Mouse (Mus musculus): ENCODE measurements around the gene Maml3. TPM values are rescaled to one million over a fixed set of nuclear protein-coding genes. Genes with fewer than 3 reads are reported as not detected.

Gene Maml3
- polyA plus RNA-seq, 1 experiment = not detected

DNA sequence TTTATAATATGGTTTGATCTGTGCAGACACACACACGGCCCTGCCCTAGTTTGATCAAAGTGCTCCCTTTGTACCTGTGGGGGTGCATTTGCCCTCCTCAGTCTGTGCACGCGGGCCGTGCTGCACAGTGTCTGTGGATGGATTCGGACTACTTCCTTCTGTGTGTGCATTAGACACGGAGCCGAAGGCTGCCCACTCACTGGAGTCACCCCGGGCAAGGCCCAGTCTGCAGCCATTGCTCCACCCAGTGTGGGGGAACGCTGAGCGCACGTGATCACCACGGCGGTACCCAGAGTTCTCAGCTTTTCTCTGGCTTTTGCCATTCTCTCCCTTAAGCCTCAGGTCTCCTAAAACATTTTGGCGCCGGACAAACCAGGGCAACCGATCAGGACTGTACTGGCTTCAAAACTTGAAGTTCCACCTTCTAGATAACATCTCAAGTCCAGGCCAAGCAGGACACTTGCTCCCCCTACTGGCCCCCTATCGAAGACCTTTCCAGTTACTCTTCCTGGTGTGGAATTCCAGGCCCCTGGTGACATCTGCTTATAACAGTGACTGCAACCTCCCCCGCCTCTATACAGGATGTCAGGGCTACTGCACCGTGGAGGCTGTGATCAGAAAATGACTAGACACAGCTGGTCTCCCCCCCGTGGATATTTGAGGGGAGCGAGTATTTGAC is 431.3 kb downstream of the Maml3 start:
- Histone ChIP-seq H3K27ac (ENCODE audit: insufficient read depth, low read depth, low read length) (no peak overlapping the region), H3K4me3 (ENCODE audit: insufficient read depth, low read depth, low read length) (no peak overlapping the region), H3K4me1 (ENCODE audit: control insufficient read depth, insufficient read depth, low read length) (no peaks in the 10 kb centered on the region)
- TF ChIP-seq CTCF (IDR thresholded peaks at IDR 0.05; ENCODE audit: insufficient read depth, low read depth, low read length) (no peak), POLR2A (IDR thresholded peaks at IDR 0.05; ENCODE audit: insufficient read depth, low read depth, low read length) (no peak)
- 80% methylated on average over 21 of the region's 21 CpGs for WGBS

DNA sequence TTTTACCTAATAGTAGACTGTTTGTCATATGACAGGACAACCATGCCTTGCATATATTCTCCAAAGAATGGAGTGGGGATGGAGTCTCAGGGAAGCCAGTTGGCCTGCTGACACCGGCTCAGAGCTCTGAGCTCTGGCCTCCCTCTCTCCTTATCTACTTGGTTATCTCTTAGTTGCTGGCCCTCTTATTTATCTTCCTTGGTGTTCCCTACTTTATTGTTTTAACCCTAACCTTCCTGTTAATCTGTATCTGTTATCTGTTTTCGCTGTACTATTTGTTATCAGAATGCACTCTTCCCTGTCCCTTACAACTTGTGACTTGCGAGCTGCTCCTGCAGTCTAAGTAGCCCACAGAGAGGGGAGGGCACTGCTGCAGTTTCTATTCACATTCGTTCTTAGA is 432.2 kb downstream of the Maml3 start:
- Histone ChIP-seq H3K4me3 (ENCODE audit: insufficient read depth, low read depth, low read length) (no peak overlapping the region), H3K4me1 (ENCODE audit: control insufficient read depth, insufficient read depth, low read length) (no peaks in the 10 kb centered on the region), H3K27ac (ENCODE audit: insufficient read depth, low read depth, low read length) (no peak overlapping the region)
- no peak for TF ChIP-seq CTCF (IDR thresholded peaks at IDR 0.05; ENCODE audit: insufficient read depth, low read depth, low read length)
- TF ChIP-seq POLR2A (IDR thresholded peaks at IDR 0.05; ENCODE audit: insufficient read depth, low read depth, low read length) = no peak
- 78% methylated on average over 4 of the region's 4 CpGs for WGBS

DNA sequence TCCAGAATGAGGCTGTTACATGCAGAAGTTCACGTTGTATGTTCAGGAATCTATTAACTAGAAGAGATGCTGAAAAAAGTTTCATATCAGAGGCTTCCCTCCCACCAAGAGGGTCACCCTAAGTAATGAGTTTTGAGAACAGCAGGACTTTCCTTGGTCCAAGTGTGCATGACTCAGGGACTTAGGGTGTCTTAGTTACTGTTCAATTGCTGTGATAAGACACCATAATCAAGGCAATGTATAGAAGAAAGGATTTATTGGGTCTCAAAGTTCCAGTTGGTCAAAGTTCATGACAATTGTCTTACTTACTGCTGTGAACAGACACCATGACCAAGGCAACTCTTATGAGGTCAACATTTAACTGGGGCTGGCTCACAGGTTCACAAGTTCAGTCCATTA is 433.8 kb downstream of the Maml3 start:
- H3K27ac ChIP-seq (ENCODE audit: insufficient read depth, low read depth, low read length) = no peak overlapping the region
- WGBS = 81% methylated on average over 1 of the region's 1 CpGs
- H3K4me3 ChIP-seq (ENCODE audit: insufficient read depth, low read depth, low read length) = no peak overlapping the region
- TF ChIP-seq POLR2A (IDR thresholded peaks at IDR 0.05; ENCODE audit: insufficient read depth, low read depth, low read length) = no peak
- no peak for TF ChIP-seq CTCF (IDR thresholded peaks at IDR 0.05; ENCODE audit: insufficient read depth, low read depth, low read length)
- H3K4me1 ChIP-seq (ENCODE audit: control insufficient read depth, insufficient read depth, low read length) = no peaks in the 10 kb centered on the region

DNA sequence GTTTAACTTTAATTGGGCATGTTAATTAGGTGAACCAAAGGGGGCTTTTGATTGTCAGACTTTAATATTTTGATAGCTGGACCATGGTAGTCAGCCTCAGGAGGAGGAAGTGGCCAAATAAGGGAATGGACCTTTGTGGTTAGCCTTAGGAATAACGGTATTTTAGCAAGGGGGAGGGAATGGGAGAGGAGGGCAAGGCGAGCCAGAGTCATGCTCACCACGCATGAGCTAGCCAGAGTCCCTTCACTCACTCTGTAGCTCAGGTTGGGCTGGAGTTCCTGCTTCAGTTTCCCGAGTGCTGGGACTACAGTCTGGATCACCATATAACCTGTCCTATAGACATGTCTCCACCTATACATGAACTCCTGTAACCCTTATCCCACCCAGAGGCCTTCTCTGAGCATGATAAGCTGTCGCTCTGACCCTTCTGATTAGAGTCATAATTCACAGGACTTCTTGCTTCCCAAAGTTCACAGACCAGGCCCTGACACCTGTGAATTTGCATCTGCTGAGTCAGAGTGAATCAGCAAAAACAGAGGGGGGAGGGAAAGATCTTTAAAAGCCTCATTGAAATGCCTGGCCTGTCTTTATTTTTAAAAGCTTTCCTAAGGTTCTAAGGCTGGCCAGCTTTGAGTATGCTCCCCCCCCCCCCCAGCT is 434.3 kb downstream of the Maml3 start:
- Histone ChIP-seq H3K4me1 (ENCODE audit: control insufficient read depth, insufficient read depth, low read length) (no peaks in the 10 kb centered on the region), H3K27ac (ENCODE audit: insufficient read depth, low read depth, low read length) (no peak overlapping the region), H3K4me3 (ENCODE audit: insufficient read depth, low read depth, low read length) (no peak overlapping the region)
- WGBS = 92% methylated on average over 5 of the region's 5 CpGs
- TF ChIP-seq POLR2A (IDR thresholded peaks at IDR 0.05; ENCODE audit: insufficient read depth, low read depth, low read length) (no peak), CTCF (IDR thresholded peaks at IDR 0.05; ENCODE audit: insufficient read depth, low read depth, low read length) (no peak)

DNA sequence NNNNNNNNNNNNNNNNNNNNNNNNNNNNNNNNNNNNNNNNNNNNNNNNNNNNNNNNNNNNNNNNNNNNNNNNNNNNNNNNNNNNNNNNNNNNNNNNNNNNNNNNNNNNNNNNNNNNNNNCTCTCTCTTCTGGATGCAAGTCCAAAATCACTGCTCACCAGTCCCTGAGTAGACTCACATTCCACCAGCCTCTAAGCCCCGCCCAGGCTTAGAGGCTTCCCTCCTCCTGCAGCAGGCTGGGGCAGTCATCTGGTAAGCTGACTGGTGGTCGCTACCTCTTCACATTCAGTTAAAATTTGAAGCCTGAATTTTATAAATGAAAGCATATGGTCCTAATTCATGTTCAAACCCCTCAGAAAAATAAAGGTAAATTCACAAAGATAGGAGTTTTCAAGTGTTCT is 436.3 kb downstream of the Maml3 start:
- no peaks in the 10 kb centered on the region for H3K4me1 ChIP-seq (ENCODE audit: control insufficient read depth, insufficient read depth, low read length)
- no peak overlapping the region for H3K4me3 ChIP-seq (ENCODE audit: insufficient read depth, low read depth, low read length)
- WGBS = 83% methylated on average over 2 of the region's 2 CpGs
- TF ChIP-seq CTCF (IDR thresholded peaks at IDR 0.05; ENCODE audit: insufficient read depth, low read depth, low read length) = no peak
- TF ChIP-seq POLR2A (IDR thresholded peaks at IDR 0.05; ENCODE audit: insufficient read depth, low read depth, low read length) = no peak
- no peak overlapping the region for H3K27ac ChIP-seq (ENCODE audit: insufficient read depth, low read depth, low read length)

DNA sequence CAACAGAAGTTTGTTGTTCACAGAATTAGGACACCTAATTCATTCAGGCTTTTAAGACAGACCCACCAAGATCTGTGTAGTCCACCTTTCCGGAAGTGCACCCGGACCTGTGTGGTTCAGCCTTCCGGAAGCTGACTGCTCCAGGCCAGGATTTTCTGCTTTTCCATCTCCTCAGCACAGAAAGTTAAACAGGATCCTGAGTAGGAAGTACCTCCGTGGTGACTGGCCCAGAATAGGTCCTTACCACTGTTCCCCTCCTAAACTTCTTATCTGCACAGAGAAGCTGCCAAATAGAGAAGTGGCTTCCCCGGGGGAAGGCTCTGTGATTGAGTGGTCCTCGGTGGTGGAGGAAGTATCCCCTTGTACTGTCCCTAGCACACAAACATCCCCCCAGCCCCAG is 442.3 kb downstream of the Maml3 start:
- Histone ChIP-seq H3K27ac (ENCODE audit: insufficient read depth, low read depth, low read length) (no peak overlapping the region), H3K4me1 (ENCODE audit: control insufficient read depth, insufficient read depth, low read length) (peaks cover 3% of the 10 kb centered on the region; the same call in 1 of the 2 replicates), H3K4me3 (ENCODE audit: insufficient read depth, low read depth, low read length) (no peak overlapping the region)
- WGBS = 72% methylated on average over 6 of the region's 6 CpGs
- TF ChIP-seq CTCF (IDR thresholded peaks at IDR 0.05; ENCODE audit: insufficient read depth, low read depth, low read length) = no peak
- TF ChIP-seq POLR2A (IDR thresholded peaks at IDR 0.05; ENCODE audit: insufficient read depth, low read depth, low read length) = no peak

DNA sequence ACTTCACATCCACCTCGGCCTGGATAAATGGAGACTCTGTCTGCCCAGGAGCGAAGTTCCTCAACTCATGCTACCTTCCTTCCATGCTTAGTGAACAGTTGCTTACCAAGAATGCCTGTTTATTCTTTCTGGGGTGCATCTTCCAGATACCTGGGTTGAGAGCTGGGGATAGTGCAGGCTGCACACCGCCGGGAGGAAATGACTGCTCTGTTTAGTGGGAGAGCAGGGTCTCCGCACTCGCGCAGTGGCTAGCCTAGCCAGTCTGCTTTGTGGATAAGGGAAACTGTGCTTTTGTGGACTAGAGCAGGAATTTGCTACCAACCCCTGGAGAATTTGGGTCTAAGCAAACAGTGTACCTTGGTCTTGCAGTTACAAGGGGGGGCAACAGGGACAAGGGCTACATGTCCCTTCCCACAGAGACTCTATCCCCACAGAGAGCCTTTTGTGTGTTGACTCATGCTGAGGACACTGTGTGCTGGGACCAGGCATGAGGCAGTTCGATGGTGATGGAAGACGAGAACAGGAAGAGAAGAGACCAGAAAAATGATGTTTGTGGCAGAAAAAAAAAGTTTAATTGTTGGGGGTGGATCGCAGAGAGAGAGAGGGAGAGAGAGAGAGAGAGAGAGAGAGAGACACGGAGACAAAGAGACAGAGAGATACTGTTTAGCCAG is 442.9 kb downstream of the Maml3 start:
- Histone ChIP-seq H3K4me1 (ENCODE audit: control insufficient read depth, insufficient read depth, low read length) (peaks cover 3% of the 10 kb centered on the region; the same call in 1 of the 2 replicates), H3K27ac (ENCODE audit: insufficient read depth, low read depth, low read length) (no peak overlapping the region), H3K4me3 (ENCODE audit: insufficient read depth, low read depth, low read length) (no peak overlapping the region)
- 84% methylated on average over 11 of the region's 11 CpGs for WGBS
- TF ChIP-seq CTCF (IDR thresholded peaks at IDR 0.05; ENCODE audit: insufficient read depth, low read depth, low read length) (no peak), POLR2A (IDR thresholded peaks at IDR 0.05; ENCODE audit: insufficient read depth, low read depth, low read length) (no peak)

DNA sequence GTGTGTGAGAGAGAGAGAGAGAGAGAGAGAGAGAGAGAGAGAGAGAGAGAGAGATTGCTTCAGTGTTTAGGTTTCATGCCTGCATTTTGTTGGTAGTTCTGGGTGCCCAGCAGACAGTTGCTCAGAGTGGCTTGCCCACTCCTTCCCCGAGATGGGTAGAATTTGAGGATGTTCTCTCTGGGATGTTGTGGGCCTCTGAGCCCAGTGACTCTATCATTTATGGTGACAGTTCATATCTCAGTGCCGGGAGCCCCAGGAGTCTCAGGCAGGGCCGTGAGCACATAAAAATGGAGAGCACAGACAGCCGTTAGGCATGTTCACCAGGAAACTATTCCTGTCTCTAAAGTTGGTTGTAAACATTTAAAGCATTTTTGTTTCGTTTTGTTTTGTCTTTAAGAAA is 443.5 kb downstream of the Maml3 start:
- TF ChIP-seq POLR2A (IDR thresholded peaks at IDR 0.05; ENCODE audit: insufficient read depth, low read depth, low read length) = no peak
- TF ChIP-seq CTCF (IDR thresholded peaks at IDR 0.05; ENCODE audit: insufficient read depth, low read depth, low read length) = no peak
- Histone ChIP-seq H3K4me3 (ENCODE audit: insufficient read depth, low read depth, low read length) (no peak overlapping the region), H3K4me1 (ENCODE audit: control insufficient read depth, insufficient read depth, low read length) (peaks cover 3% of the 10 kb centered on the region; the same call in 1 of the 2 replicates), H3K27ac (ENCODE audit: insufficient read depth, low read depth, low read length) (no peak overlapping the region)
- 83% methylated on average over 5 of the region's 5 CpGs for WGBS

DNA sequence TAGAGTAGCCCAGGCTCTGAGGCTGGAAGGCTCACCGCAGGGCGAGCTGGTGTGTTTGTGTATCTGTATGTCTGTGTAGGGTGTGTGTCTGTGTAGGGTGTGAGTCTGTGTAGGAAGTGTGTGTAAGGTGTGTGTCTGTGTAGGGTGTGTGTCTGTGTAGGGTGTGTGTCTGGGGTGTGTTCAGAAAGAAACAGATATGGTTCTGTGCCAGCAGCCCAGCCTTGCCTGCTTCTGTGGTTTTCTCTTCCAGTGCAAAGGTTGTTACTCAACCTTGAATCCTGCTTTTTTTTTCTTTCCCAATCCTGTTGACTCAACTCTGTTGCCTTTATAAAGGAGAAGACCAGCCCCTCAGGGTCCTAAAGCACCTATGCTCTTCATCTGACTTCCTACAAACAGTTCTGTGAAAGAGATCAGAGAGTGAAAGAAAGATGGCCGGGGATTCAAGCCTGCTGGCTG is 444.0 kb downstream of the Maml3 start:
- WGBS = 92% methylated on average over 3 of the region's 3 CpGs
- TF ChIP-seq CTCF (IDR thresholded peaks at IDR 0.05; ENCODE audit: insufficient read depth, low read depth, low read length) = no peak
- no peak for TF ChIP-seq POLR2A (IDR thresholded peaks at IDR 0.05; ENCODE audit: insufficient read depth, low read depth, low read length)
- no peak overlapping the region for H3K27ac ChIP-seq (ENCODE audit: insufficient read depth, low read depth, low read length)
- H3K4me3 ChIP-seq (ENCODE audit: insufficient read depth, low read depth, low read length) = no peak overlapping the region
- H3K4me1 ChIP-seq (ENCODE audit: control insufficient read depth, insufficient read depth, low read length) = peaks cover 3% of the 10 kb centered on the region; the same call in 1 of the 2 replicates

Data from olfactory bulb, adult 2 months (tissue).